12 mouse cellular contexts compared by ENCODE assay signal in genomic region chr16:26078100-26078422, GRCm38 (mm10). TPM values are rescaled to one million over a fixed set of nuclear protein-coding genes. Genes with fewer than 3 reads are reported as not detected.
A peak's percentile ranks its signal among the peaks of the same experiment; 100 is the strongest.
DNase-seq lines count a peak whose midpoint lies in the region; ATAC-seq lines count a peak whose summit lies in the region.
"Had no signal": no experiment of that assay in that cellular context is flagged by ENCODE, and none has a peak within 500 bp of the region (broad histone marks: within the 10 kb centered on the region; RNA-seq: fewer than 3 reads in every experiment).

No protein-coding gene starts in this region.

- H3K36me3 ChIP-seq in heart, embryonic 13.5 days: no peaks in the 10 kb centered on the region
- no peaks in the 10 kb centered on the region for H3K36me3 ChIP-seq in lung, embryonic 16.5 days (ENCODE audit: control insufficient read depth, insufficient read depth, low read length)
- no peaks in the 10 kb centered on the region for H3K36me3 ChIP-seq in embryonic facial prominence, embryonic 11.5 days (replicated peaks; ENCODE audit: control insufficient read depth, insufficient read depth, low read depth, low read length)
- H3K36me3 ChIP-seq in limb, embryonic 11.5 days (ENCODE audit: control insufficient read depth, insufficient read depth, low read length): no peaks in the 10 kb centered on the region
- no peaks in the 10 kb centered on the region for H3K36me3 ChIP-seq in neural tube, embryonic 15.5 days

- DNase-seq in heart, postnatal 25 days (ENCODE audit: low spot score): no peak
- no peak for DNase-seq in lung, postnatal 14 days
- DNase-seq in embryonic facial prominence, embryonic 11.5 days (ENCODE audit: low spot score): peak; percentile 20
- DNase-seq in limb, embryonic 11.5 days (ENCODE audit: low spot score): peak; percentile 25
- DNase-seq in adrenal gland, postnatal 36 days: no peak
- DNase-seq: cerebellum, adult 18-20 months had no signal

- no peak overlapping the region for H3K4me3 ChIP-seq in heart, embryonic 13.5 days
- H3K4me3 ChIP-seq in lung, embryonic 16.5 days (ENCODE audit: low read length): no peak overlapping the region
- no peak overlapping the region for H3K4me3 ChIP-seq in embryonic facial prominence, embryonic 11.5 days (ENCODE audit: low read depth, low read length)
- H3K4me3 ChIP-seq in limb, embryonic 11.5 days (ENCODE audit: low read depth, low read length): no peak overlapping the region
- H3K4me3 ChIP-seq in neural tube, embryonic 15.5 days (replicated peaks): no peak overlapping the region
- H3K4me3 ChIP-seq: forebrain, embryonic 13.5 days; left cerebral cortex, adult 2 months had no signal

- H3K9me3 ChIP-seq in heart, embryonic 13.5 days: no peaks in the 10 kb centered on the region
- H3K9me3 ChIP-seq in lung, embryonic 16.5 days (ENCODE audit: control insufficient read depth, low read length): no peaks in the 10 kb centered on the region
- H3K9me3 ChIP-seq in embryonic facial prominence, embryonic 11.5 days (replicated peaks; ENCODE audit: control insufficient read depth, low read length): no peaks in the 10 kb centered on the region
- no peaks in the 10 kb centered on the region for H3K9me3 ChIP-seq in limb, embryonic 11.5 days (ENCODE audit: control insufficient read depth, low read length)
- H3K9me3 ChIP-seq in neural tube, embryonic 15.5 days (replicated peaks): no peaks in the 10 kb centered on the region
- H3K9me3 ChIP-seq: forebrain, embryonic 13.5 days had no signal

- peak overlapping the region; percentile 95 for H3K27ac ChIP-seq in heart, embryonic 13.5 days (replicated peaks)
- no peak overlapping the region for H3K27ac ChIP-seq in lung, embryonic 16.5 days (ENCODE audit: low read length)
- no peak overlapping the region for H3K27ac ChIP-seq in embryonic facial prominence, embryonic 11.5 days (replicated peaks; ENCODE audit: low read depth, low read length)
- H3K27ac ChIP-seq in limb, embryonic 11.5 days (replicated peaks; ENCODE audit: low read depth, low read length): no peak overlapping the region
- no peak overlapping the region for H3K27ac ChIP-seq in neural tube, embryonic 15.5 days (replicated peaks)
- H3K27ac ChIP-seq: forebrain, embryonic 13.5 days; left cerebral cortex, adult 2 months had no signal

- no peaks in the 10 kb centered on the region for H3K27me3 ChIP-seq in heart, embryonic 13.5 days (replicated peaks)
- H3K27me3 ChIP-seq in lung, embryonic 16.5 days (ENCODE audit: control insufficient read depth, insufficient read depth, low read depth, low read length): no peaks in the 10 kb centered on the region
- H3K27me3 ChIP-seq in embryonic facial prominence, embryonic 11.5 days (ENCODE audit: control insufficient read depth, insufficient read depth, low read length): no peaks in the 10 kb centered on the region
- no peaks in the 10 kb centered on the region for H3K27me3 ChIP-seq in limb, embryonic 11.5 days (ENCODE audit: control insufficient read depth, insufficient read depth, low read length)
- no peaks in the 10 kb centered on the region for H3K27me3 ChIP-seq in neural tube, embryonic 15.5 days (replicated peaks)
- H3K27me3 ChIP-seq: forebrain, embryonic 13.5 days had no signal

- peaks cover 51% of the 10 kb centered on the region for H3K4me1 ChIP-seq in heart, embryonic 13.5 days
- peaks cover 29% of the 10 kb centered on the region for H3K4me1 ChIP-seq in lung, embryonic 16.5 days (replicated peaks; ENCODE audit: control insufficient read depth, insufficient read depth, low read length)
- no peaks in the 10 kb centered on the region; the same call in 1 of the 2 replicates for H3K4me1 ChIP-seq in embryonic facial prominence, embryonic 11.5 days (ENCODE audit: control insufficient read depth, insufficient read depth, low read length)
- H3K4me1 ChIP-seq in limb, embryonic 11.5 days (ENCODE audit: control insufficient read depth, insufficient read depth, low read length): peaks cover 10% of the 10 kb centered on the region; the same call in 1 of the 2 replicates
- peaks cover 4% of the 10 kb centered on the region; the same call in 1 of the 2 replicates for H3K4me1 ChIP-seq in neural tube, embryonic 15.5 days

- ATAC-seq in heart, embryonic 13.5 days (ENCODE audit: extremely low read depth, insufficient number of reproducible peaks, low FRiP score, low TSS enrichment): no peak
- ATAC-seq in lung, embryonic 16.5 days (ENCODE audit: low read depth): 0 out of 2 replicates have a peak, but pooled peaks have one; percentile 23
- no peak; the same call in 1 of the 2 replicates for ATAC-seq in embryonic facial prominence, embryonic 11.5 days (replicated peaks; ENCODE audit: insufficient number of reproducible peaks, low FRiP score, low TSS enrichment, low read depth)
- ATAC-seq in limb, embryonic 11.5 days (ENCODE audit: insufficient number of reproducible peaks, low FRiP score, low TSS enrichment, low read depth): no peak
- ATAC-seq in neural tube, embryonic 15.5 days (ENCODE audit: low FRiP score): no peak
- ATAC-seq: forebrain, embryonic 13.5 days had no signal

- peak overlapping the region; percentile 60; the same call in 1 of the 2 replicates for H3K9ac ChIP-seq in heart, embryonic 13.5 days
- no peak overlapping the region for H3K9ac ChIP-seq in lung, embryonic 16.5 days (ENCODE audit: low read length)
- no peak overlapping the region for H3K9ac ChIP-seq in embryonic facial prominence, embryonic 11.5 days (replicated peaks; ENCODE audit: low read length)
- no peak overlapping the region for H3K9ac ChIP-seq in limb, embryonic 11.5 days (ENCODE audit: low read length)
- H3K9ac ChIP-seq in neural tube, embryonic 15.5 days (replicated peaks): no peak overlapping the region
- H3K9ac ChIP-seq: forebrain, embryonic 13.5 days had no signal

- 12% methylated on average over 2 of the region's 2 CpGs for WGBS in heart, embryonic 13.5 days
- WGBS in lung, embryonic 16.5 days: 22% methylated on average over 2 of the region's 2 CpGs
- 29% methylated on average over 2 of the region's 2 CpGs for WGBS in embryonic facial prominence, embryonic 11.5 days
- WGBS in limb, embryonic 11.5 days: 17% methylated on average over 2 of the region's 2 CpGs
- 46% methylated on average over 2 of the region's 2 CpGs for WGBS in neural tube, embryonic 15.5 days

- intact Hi-C loops in heart, postnatal 25 days (cut with DNase I): no loop called here

- peak overlapping the region; percentile 27; the same call in 1 of the 2 replicates for H3K4me2 ChIP-seq in heart, embryonic 13.5 days
- H3K4me2 ChIP-seq in lung, embryonic 16.5 days (ENCODE audit: low read depth, low read length): no peak overlapping the region
- no peak overlapping the region for H3K4me2 ChIP-seq in embryonic facial prominence, embryonic 11.5 days (ENCODE audit: low read depth, low read length)
- H3K4me2 ChIP-seq in limb, embryonic 11.5 days (ENCODE audit: low read depth, severe bottlenecking): 0 out of 2 replicates have a peak overlapping the region, but pooled peaks have one; percentile 13
- no peak overlapping the region for H3K4me2 ChIP-seq in neural tube, embryonic 15.5 days
- H3K4me2 ChIP-seq: forebrain, embryonic 13.5 days had no signal

RNA-seq across cellular contexts. Expression of gene P3h2, which starts 27.5 kb away (rescaled TPM):
- polyA plus RNA-seq in heart, embryonic 13.5 days (2015; fragmentation: Nextera tagmentation; extraction: Ambion mirVana): 6.0 and 7.0 TPM in 2 replicates
- 1 to 10 TPM; 4.4 TPM for total RNA-seq in heart, postnatal 25 days (2021)
- polyA plus RNA-seq in lung, embryonic 16.5 days (2015; fragmentation: Nextera tagmentation; extraction: Ambion mirVana): 3.1 and 4.0 TPM in 2 replicates
- polyA plus RNA-seq in embryonic facial prominence, embryonic 11.5 days (2014; fragmentation: Nextera tagmentation; extraction: Ambion mirVana): 6.0 and 6.8 TPM in 2 replicates
- polyA plus RNA-seq in limb, embryonic 11.5 days (2014; fragmentation: Nextera tagmentation; extraction: Ambion mirVana): 5.2 and 5.3 TPM in 2 replicates
- 1 to 10 TPM; 6.5 to 6.8 TPM for total RNA-seq in adrenal gland, postnatal 36 days (2021)
- polyA plus RNA-seq in neural tube, embryonic 15.5 days (2015; fragmentation: Nextera tagmentation; extraction: Ambion mirVana): 1.4 and 1.9 TPM in 2 replicates
- total RNA-seq: MEL had no signal

Comparison
In these comparisons a context has a peak if more than half of its experiments do, and no peak if none do; other contexts are left out.
1. H3K4me2 ChIP-seq: peak in heart, embryonic 13.5 days (single experiment) and limb, embryonic 11.5 days (single experiment); none in lung, embryonic 16.5 days (single experiment), embryonic facial prominence, embryonic 11.5 days (single experiment) and neural tube, embryonic 15.5 days (single experiment).
2. DNase-seq: peak in embryonic facial prominence, embryonic 11.5 days (single experiment) and limb, embryonic 11.5 days (single experiment); none in heart, postnatal 25 days (single experiment), lung, postnatal 14 days (single experiment) and adrenal gland, postnatal 36 days (0 of 2).